Comparison of ENCODE assay signal across 16 mouse cellular contexts in the genomic region with DNA sequence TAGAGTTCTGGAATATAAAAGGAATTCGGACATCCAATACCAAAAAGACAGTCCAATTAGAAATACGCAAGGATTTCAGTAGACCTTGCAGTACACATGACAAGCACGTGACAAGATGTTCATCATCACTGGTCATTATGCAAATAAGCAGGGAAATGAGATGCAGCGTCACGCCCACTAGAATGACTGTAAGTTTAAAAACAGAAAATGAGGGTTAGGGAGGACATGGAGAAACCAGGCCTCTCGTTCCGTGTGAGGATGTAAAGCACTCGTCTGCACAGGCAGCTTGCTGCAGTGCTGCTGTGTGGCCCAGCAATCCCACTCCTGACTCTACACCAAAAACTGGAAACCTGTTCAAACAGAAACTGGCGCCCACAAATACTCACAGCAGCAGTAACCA.
"Had no signal": no experiment of that assay in that cellular context is flagged by ENCODE, and none has a peak within 500 bp of the region (broad histone marks: within the 10 kb centered on the region; RNA-seq: fewer than 3 reads in every experiment).

No protein-coding gene starts in this region.

- H3K4me1 ChIP-seq: liver, embryonic 13.5 days; midbrain, embryonic 12.5 days had no signal

- H3K4me2 ChIP-seq: limb, embryonic 12.5 days; liver, embryonic 13.5 days; midbrain, embryonic 12.5 days; stomach, embryonic 15.5 days had no signal

- H3K4me3 ChIP-seq: layer of hippocampus, adult 2 months; limb, embryonic 12.5 days; liver, embryonic 13.5 days; megakaryocyte, embryonic 14.5 days; midbrain, embryonic 12.5 days; stomach, embryonic 15.5 days had no signal

- H3K9me3 ChIP-seq: limb, embryonic 12.5 days; liver, embryonic 13.5 days; midbrain, embryonic 12.5 days; stomach, embryonic 15.5 days had no signal

- ATAC-seq: liver, postnatal 0 days; midbrain, embryonic 16.5 days had no signal

- DNase-seq: kidney, postnatal 10 days; kidney, postnatal 4 days; liver; liver, embryonic 13.5 days; liver, postnatal 0 days; right cerebral cortex, postnatal 4 days; spleen, adult 18-20 months; thymus, adult 2 months; thymus, postnatal 25 days had no signal

- H3K36me3 ChIP-seq: liver, embryonic 13.5 days; stomach, embryonic 15.5 days had no signal

- H3K27me3 ChIP-seq: limb, embryonic 12.5 days; liver, embryonic 13.5 days; midbrain, embryonic 12.5 days; stomach, embryonic 15.5 days had no signal

- H3K9ac ChIP-seq: limb, embryonic 12.5 days; liver, embryonic 13.5 days; liver, postnatal 0 days; midbrain, embryonic 12.5 days; stomach, embryonic 15.5 days had no signal

- H3K27ac ChIP-seq: layer of hippocampus, adult 2 months; liver, embryonic 13.5 days; macrophage; midbrain, embryonic 12.5 days; stomach, embryonic 15.5 days had no signal
